Mouse (Mus musculus) myocyte (in vitro differentiated cells): Measurements from ENCODE around the gene Cfap46. TPM values are rescaled to one million over a fixed set of nuclear protein-coding genes. Genes with fewer than 3 reads are reported as not detected.
A peak's percentile ranks its signal among the peaks of the same experiment; 100 is the strongest.

Source experiments
- H3K27me3 ChIP-seq: one replicate; pipeline ENCODE4 v1.6.1; 2011; ENCODE audit not compliant: control insufficient read depth, insufficient read depth, insufficient read length
- H3K36me3 ChIP-seq: one replicate; pipeline ENCODE4 v1.6.1; 2011; ENCODE audit not compliant: control insufficient read depth, insufficient read depth
- H3K4me2 ChIP-seq: one replicate; pipeline ENCODE4 v1.6.1; 2011; ENCODE audit warnings: low read depth, control low read depth
- H3K4me3 ChIP-seq: one replicate; pipeline ENCODE4 v1.5.1; 2011; ENCODE audit warnings: mild to moderate bottlenecking, control low read depth, moderate library complexity
- H3K79me2 ChIP-seq: one replicate; pipeline ENCODE4 v1.6.1; 2011; ENCODE audit not compliant: control insufficient read depth, insufficient read depth
- H3ac ChIP-seq: one replicate; pipeline ENCODE4 v1.6.1; 2011; ENCODE audit not compliant: control insufficient read depth, insufficient read length
- CEBPB ChIP-seq: IDR thresholded peaks from 2 replicates; pipeline ENCODE4 v1.6.1; 2011; ENCODE audit warnings: mild to moderate bottlenecking, moderate library complexity; ENCODE audit not compliant: poor library complexity, insufficient read depth, severe bottlenecking
- E2F4 ChIP-seq: IDR thresholded peaks from one replicate; pipeline ENCODE4 v1.6.1; 2011; ENCODE audit warnings: mild to moderate bottlenecking, control low read depth, moderate library complexity; ENCODE audit not compliant: insufficient read depth
- MAX ChIP-seq: IDR thresholded peaks from one replicate; pipeline ENCODE4 v1.6.1; 2011; ENCODE audit warnings: low read depth, mild to moderate bottlenecking, control low read depth
- MYOD1 ChIP-seq, 3 experiments: IDR thresholded peaks; one replicate each; pipeline ENCODE4 v1.6.1; 2011; ENCODE audit warnings: control low read depth in 2 of 3, low read depth in 2 of 3, mild to moderate bottlenecking in 2 of 3, moderate library complexity in 1 of 3; ENCODE audit not compliant: insufficient read length in 2 of 3, control insufficient read depth in 1 of 3
- MYOG ChIP-seq, 3 experiments: IDR thresholded peaks; one replicate each; pipeline ENCODE4 v1.6.1; 2011; ENCODE audit warnings: control low read depth in 2 of 3, low read depth in 2 of 3, mild to moderate bottlenecking in 2 of 3; ENCODE audit not compliant: insufficient read length in 2 of 3, control insufficient read depth in 1 of 3, insufficient read depth in 1 of 3
- POLR2A ChIP-seq: IDR thresholded peaks from one replicate; pipeline ENCODE4 v1.6.1; 2011; ENCODE audit warnings: low read depth, mild to moderate bottlenecking, control low read depth, moderate library complexity; ENCODE audit not compliant: insufficient read length
- POLR2AphosphoS2 ChIP-seq: IDR thresholded peaks from one replicate; pipeline ENCODE4 v1.6.1; 2011; ENCODE audit warnings: low read depth, control low read depth; ENCODE audit not compliant: insufficient read length
- REST ChIP-seq: IDR thresholded peaks from one replicate; pipeline ENCODE4 v1.6.1; 2011; ENCODE audit warnings: mild to moderate bottlenecking, control low read depth, moderate library complexity; ENCODE audit not compliant: insufficient read depth, insufficient read length
- SRF ChIP-seq: IDR thresholded peaks from one replicate; pipeline ENCODE4 v1.6.1; 2011; ENCODE audit warnings: low read depth; ENCODE audit not compliant: control insufficient read depth, insufficient read length
- TCF12 ChIP-seq: IDR thresholded peaks from one replicate; pipeline ENCODE4 v1.6.1; 2011; ENCODE audit warnings: mild to moderate bottlenecking, control low read depth; ENCODE audit not compliant: poor library complexity, insufficient read depth, severe bottlenecking
- TCF3 ChIP-seq: IDR thresholded peaks from one replicate; pipeline ENCODE4 v1.6.1; 2011; ENCODE audit warnings: low read depth, control low read depth; ENCODE audit not compliant: insufficient read length
- USF1 ChIP-seq: IDR thresholded peaks from one replicate; pipeline ENCODE4 v1.6.1; 2011; ENCODE audit warnings: low read depth, mild to moderate bottlenecking, control low read depth, moderate library complexity
- polyA plus RNA-seq: library from polyadenylated mRNA; unstranded; fragments of >200 nt; fragmentation: generic; extraction: Trizol; gene quantifications from one replicate; pipeline ENCODE4 v1.2.1, GENCODE M21; 2012; ENCODE audit warnings: missing spikeins

Gene Cfap46
- polyA plus RNA-seq, 1 experiment = 0.11 TPM

DNA sequence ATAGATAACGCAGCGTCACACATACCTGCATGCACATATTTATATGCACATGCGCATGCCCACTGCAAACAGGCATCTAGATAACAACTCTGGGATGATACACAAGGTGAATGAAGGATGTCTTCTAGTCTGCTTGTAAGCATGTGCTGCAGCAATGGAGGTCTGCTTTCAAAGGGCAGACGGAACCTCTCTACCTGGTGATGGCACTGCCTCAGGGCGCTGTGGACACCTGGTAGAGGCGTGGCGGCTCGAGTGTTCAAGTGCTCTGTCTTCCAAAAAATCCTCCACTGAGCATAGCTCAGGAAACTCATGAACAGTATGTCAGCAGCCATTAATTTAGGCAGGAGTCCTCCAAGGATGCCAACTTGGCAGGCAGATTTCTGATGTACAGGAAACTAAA is 22.2 kb upstream of the Cfap46 start:
- no peak for TF ChIP-seq REST
- TF ChIP-seq POLR2AphosphoS2 = no peak
- TF ChIP-seq MYOG (IDR thresholded peaks at IDR 0.05; ENCODE audit: control insufficient read depth in 1 of 3, insufficient read depth in 1 of 3, insufficient read length in 2 of 3, low read depth in 2 of 3) = no peak
- TF ChIP-seq POLR2A = no peak
- TF ChIP-seq SRF = no peak
- TF ChIP-seq E2F4 = no peak
- no peak for TF ChIP-seq MAX
- H3ac ChIP-seq = no peak overlapping the region
- H3K27me3 ChIP-seq = peaks cover 23% of the 10 kb centered on the region
- no peaks in the 10 kb centered on the region for H3K36me3 ChIP-seq
- no peak overlapping the region for H3K4me3 ChIP-seq
- H3K79me2 ChIP-seq = no peaks in the 10 kb centered on the region
- H3K4me2 ChIP-seq = no peak overlapping the region

DNA sequence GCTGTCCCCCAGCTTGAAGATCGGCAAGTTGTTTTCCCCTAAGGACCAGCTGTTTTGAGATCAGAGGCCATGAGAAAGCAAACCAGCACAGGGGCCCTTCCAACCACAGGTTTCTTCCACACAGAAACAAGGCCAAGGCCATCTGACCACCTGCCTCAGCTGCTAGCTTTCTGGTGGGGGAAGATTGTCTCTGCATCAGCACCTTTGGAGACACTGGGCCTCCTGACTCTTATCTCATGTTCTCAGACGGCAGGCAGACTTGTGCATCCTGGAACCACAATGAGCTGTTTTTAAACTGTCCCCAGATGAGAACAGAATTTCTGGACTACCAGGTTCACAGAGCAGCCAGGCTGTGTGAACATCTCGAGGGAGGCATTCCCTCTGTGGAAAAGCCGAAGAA is 21.5 kb upstream of the Cfap46 start:
- Histone ChIP-seq H3K4me2 (no peak overlapping the region), H3K27me3 (peaks cover 23% of the 10 kb centered on the region)

DNA sequence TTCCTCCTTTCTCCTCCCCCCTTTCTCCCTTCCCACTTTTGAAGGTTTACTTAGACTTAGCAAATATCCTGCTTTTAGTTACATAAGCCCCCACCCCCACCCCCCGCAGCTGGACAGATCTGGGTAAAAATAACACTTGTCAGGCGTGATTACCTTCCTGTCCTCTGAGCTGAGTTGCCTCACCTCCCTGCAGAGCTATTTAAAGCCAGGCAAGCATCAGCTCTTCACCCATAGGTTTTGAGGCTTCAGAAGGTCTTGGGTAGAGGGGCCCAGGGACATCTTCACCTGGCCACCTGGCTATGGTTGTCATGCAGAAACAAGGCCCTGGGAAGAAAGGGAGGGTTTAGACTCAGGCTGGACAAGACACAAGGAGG is 20.2 kb upstream of the Cfap46 start:
- H3K4me2 ChIP-seq = no peak overlapping the region
- H3K36me3 ChIP-seq = no peaks in the 10 kb centered on the region
- no peak overlapping the region for H3K4me3 ChIP-seq
- no peaks in the 10 kb centered on the region for H3K79me2 ChIP-seq
- TF ChIP-seq E2F4 (no peak), REST (no peak), POLR2A (no peak), TCF12 (no peak), SRF (no peak), POLR2AphosphoS2 (no peak), MAX (no peak), MYOD1 (IDR thresholded peaks at IDR 0.05; ENCODE audit: control insufficient read depth in 1 of 3, insufficient read length in 2 of 3, low read depth in 2 of 3) (no peak), TCF3 (no peak), USF1 (no peak), MYOG (IDR thresholded peaks at IDR 0.05; ENCODE audit: control insufficient read depth in 1 of 3, insufficient read depth in 1 of 3, insufficient read length in 2 of 3, low read depth in 2 of 3) (no peak), CEBPB (no peak)
- no peak overlapping the region for H3ac ChIP-seq
- H3K27me3 ChIP-seq = peaks cover 24% of the 10 kb centered on the region

More for the DNA sequence above, 21.5 kb upstream of the Cfap46 start:
- Histone ChIP-seq H3ac (no peak overlapping the region), H3K79me2 (no peaks in the 10 kb centered on the region), H3K36me3 (no peaks in the 10 kb centered on the region), H3K4me3 (no peak overlapping the region)
- TF ChIP-seq MYOD1 (IDR thresholded peaks at IDR 0.05; ENCODE audit: control insufficient read depth in 1 of 3, insufficient read length in 2 of 3, low read depth in 2 of 3) (peak in 1 of 3 experiments; percentile 19), TCF3 (no peak)

DNA sequence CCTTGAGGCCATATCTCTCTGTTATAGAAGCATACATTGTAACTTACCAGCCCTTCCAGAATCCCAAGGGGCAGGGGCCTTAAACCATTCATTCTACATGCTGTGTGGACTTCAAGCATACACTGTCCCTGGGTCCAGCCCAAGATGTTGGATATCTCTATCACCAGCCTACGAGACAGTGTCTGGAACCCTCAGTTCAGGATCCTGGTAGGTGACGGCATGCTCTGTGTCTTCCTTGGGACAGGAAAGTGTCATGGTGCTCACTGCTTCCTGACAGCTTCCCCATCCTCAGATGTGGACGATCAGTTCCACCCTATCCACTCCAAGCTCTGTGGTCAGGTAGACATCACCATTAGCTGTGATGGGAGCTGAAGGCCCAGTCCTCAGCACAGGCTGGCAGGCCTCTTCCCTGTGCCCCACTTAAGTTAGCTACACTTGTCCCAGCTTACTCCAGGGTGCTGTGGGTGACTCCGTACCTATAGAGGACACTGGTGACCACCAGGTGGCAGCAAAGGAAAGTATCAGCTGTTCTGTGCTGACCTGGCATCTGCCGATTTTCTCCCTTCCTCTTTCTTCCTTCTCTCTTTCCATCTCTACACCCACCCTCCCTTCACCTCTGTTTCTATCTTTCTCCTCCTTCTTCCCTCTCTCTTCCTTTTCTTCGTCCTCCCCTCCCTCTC is 19.7 kb upstream of the Cfap46 start:
- Histone ChIP-seq H3K36me3 (no peaks in the 10 kb centered on the region), H3ac (no peak overlapping the region), H3K27me3 (peaks cover 28% of the 10 kb centered on the region), H3K4me3 (no peak overlapping the region), H3K79me2 (no peaks in the 10 kb centered on the region), H3K4me2 (no peak overlapping the region)
- TF ChIP-seq CEBPB (no peak), MYOD1 (IDR thresholded peaks at IDR 0.05; ENCODE audit: control insufficient read depth in 1 of 3, insufficient read length in 2 of 3, low read depth in 2 of 3) (peak in 1 of 3 experiments; percentile 7), POLR2AphosphoS2 (no peak)

DNA sequence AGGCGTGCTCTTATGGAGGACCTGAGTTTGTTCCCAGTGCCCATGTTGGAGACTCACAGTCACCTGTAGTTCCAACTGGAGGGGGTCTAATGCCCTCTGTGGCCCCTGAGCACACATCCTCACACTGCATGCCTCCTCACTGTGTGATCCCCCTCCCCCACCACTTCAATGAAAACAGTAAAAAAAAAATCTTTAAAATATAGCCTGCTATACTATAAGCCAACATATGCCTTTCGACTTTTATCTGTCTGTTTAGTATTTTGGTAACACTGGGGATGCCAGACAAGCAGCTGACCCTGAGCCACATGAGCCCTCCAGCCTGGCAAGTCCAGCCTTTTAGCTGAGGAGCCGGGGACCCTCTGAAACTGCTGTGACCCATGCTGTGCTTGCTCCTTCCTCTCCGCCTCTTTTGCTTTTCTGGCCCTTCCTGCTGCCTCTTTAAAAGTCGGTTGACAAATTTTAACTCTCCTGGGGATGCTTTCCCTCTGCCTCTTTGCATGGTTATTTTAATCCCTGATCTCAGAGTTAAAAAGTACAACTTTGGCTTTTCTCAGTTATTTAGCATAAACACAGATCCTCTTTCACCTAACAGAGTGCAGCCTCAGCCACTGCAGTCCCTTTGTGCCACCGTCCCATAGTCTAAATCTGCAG is 18.2 kb upstream of the Cfap46 start:
- H3K27me3 ChIP-seq = peaks cover 15% of the 10 kb centered on the region
- TF ChIP-seq MYOD1 (IDR thresholded peaks at IDR 0.05; ENCODE audit: control insufficient read depth in 1 of 3, insufficient read length in 2 of 3, low read depth in 2 of 3) (no peak), MYOG (IDR thresholded peaks at IDR 0.05; ENCODE audit: control insufficient read depth in 1 of 3, insufficient read depth in 1 of 3, insufficient read length in 2 of 3, low read depth in 2 of 3) (no peak), E2F4 (no peak), TCF12 (no peak), CEBPB (no peak), MAX (no peak)
- H3K4me3 ChIP-seq = no peak overlapping the region
- H3K36me3 ChIP-seq = no peaks in the 10 kb centered on the region
- H3K4me2 ChIP-seq = no peak overlapping the region
- H3K79me2 ChIP-seq = no peaks in the 10 kb centered on the region
- H3ac ChIP-seq = no peak overlapping the region
